Mouse (Mus musculus) CD4-positive, CD25-positive, alpha-beta regulatory T cell, adult 4 months (primary cell): ENCODE measurements around the gene Rtca. TPM values are rescaled to one million over a fixed set of nuclear protein-coding genes. Genes with fewer than 3 reads are reported as not detected.
A peak's percentile ranks its signal among the peaks of the same experiment; 100 is the strongest.

Experiments
- ATAC-seq: one replicate; pipeline ENCODE4 v1.8.0; 2017
- polyA plus RNA-seq, 2 experiments: library from polyadenylated mRNA; unstranded; fragments of 100-300 nt; shearing (Covaris generic); gene quantifications; one replicate each; pipeline ENCODE4 v1.2.1; 2017

Rtca gene
- polyA plus RNA-seq, result 10 to 100 TPM; 16.8 to 20.7 TPM

DNA sequence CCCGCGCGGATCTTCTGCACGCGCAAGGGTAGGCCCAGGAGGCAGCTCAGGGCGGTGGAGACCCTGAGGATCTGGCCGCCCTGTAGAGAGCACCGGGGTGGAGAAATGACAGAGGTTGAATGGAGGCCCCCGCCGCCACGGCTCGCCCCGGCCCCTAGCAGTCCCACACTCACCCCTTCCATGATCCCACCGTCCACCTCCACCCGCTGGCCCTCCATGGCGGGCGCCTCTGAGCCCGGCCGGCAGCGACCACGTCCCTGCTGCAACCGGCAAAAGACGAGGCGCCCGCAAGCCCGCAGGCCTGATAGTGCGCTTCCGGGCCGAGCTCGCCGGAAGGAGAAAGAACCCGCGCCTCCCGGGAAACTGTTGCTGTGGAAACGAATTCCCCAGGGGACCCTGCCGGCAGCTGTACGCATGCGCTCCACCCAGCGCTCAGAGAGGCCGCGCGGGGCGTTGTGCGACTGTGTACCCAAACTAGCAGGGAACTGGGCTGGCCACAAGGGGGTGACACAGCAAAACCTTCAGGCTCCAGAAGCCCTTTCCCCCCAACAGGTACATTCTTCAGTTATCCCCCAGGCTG lies at the start of gene Rtca:
Rtca (minus strand) TSS at position 437 of the 580 bp plus-strand sequence.
- peak; percentile 84 for ATAC-seq

DNA sequence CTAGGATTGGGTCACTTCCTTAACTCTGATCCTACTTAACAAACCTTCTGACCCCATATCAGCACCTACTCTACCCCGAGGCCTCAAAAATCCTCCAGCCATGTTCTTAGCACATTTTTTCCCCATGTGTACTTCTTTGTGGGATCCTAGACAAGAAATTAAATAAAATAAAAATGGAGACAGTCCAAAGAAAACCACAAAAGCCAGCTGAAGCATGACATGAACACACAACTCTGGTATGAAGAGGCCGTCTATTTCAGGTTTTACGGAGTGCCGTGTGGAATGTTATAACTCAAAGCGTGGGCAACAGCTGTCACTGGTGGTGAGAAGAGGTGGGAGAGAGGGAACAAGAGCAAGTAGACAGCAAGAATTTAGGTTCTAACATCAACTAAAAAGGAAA lies 43.4 kb upstream of the Rtca start:
- no peak for ATAC-seq

DNA sequence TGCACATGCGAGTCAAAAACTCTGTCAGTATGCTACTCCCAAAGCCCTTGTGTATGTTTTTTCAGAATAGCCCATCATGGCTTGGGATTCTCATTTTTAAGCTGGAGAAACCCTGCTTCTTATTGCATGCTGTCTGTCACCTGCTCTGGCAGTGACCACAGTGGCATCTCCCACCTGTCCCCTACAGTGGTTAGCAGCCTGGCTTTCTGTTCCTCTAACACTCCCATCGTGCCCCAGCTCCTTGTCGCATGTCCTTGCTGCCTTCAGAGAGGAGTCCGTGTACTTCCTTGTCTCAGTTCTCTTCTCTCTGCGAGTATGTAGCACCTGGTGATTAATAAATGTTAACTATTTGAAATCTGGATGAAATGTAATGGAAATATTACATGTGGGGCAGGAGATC lies 39.4 kb upstream of the Rtca start:
- ATAC-seq, result no peak

DNA sequence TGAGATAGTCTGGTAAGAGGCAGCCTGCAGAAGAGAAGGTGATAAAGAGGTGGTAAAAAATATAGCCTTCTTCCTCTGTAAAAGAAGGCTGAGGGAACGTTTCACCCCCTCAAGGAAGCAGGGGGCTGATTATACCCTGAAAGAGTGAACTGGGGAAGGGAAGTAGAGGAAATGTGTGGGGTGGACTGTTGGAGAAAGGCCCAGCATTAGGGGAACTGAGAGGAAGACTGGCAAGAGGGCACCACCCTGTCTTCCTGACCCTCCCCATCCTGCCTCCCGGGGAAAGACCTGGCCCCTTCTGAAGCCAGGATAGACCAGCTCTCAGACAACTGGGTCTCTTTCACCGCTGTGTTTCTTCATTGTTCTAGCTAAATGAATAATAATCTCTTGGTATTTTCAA lies 34.5 kb upstream of the Rtca start:
- no peak for ATAC-seq

DNA sequence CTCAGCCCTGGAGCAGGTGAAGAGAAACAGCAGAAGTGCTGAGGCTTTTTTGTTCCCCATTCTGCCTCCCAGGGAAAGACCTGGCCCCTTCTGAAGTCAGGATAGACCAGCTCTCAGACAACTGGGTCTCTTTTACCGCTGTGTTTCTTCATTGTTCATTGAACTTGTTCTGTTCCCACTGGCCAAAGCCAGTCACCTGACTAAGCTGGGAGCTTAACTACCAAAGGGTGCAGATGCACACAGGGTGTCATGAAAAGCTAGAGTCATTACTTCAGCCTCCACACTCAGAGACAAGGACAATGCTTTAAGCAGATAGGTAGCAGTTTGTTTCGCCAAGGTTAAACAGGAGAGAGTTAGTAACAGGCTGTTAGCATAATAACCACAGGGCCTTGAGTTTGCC lies 34.1 kb upstream of the Rtca start:
- ATAC-seq, result no peak

DNA sequence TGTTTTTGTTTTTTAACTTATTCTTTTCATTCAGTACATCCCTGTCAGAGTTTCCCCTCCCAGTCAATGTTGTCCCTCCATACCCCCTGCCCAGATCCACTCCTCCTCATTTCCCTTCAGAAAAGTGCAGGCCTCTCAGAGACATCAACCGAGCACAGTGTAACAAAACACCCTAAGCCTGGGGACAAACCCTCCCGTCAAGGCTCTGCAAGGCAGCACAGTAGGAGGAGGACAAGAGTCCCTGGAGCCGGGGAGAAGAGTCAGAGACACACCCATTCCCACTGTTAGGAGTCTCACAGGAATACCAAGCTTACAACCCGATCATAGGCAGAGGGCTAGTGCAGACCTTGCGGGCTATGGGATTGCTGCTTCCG lies 29.2 kb upstream of the Rtca start:
- no peak for ATAC-seq

DNA sequence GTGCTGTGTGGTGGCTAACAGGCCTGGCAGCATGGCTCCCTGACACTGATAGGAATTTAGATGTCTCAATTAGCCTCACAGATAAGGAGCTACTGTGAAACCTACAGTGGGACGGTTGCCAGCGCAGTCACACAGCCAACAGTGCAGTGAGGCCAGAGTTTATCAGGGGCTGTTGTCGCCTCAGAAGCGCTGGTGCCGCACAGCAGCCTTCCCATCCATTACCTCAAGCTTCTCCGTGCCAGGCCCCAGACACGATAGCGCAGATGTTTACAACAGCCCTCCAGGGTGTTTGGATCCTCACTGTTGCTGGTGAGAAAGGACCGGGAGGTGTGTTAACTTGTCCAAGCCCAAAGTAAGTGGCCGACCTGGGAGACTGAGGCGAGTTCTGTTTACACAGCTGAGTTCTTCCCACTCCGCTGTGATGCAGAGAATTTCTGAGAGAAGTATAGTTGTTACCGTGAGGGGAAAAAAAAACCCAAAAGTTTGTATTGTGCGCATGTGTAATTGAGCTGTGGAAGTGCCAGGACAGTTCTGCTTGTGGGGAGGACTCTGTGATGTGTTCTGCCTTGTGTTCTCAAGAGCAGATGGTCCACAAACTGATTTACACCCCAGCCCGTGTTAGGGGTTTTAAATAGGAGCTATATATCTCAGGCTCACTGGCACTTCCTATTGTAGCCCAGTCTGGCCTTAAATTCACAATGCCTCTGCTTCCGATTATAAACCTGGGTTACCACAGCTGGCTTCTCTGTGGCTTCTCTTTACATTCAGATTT lies 28.6 kb upstream of the Rtca start:
- no peak for ATAC-seq

DNA sequence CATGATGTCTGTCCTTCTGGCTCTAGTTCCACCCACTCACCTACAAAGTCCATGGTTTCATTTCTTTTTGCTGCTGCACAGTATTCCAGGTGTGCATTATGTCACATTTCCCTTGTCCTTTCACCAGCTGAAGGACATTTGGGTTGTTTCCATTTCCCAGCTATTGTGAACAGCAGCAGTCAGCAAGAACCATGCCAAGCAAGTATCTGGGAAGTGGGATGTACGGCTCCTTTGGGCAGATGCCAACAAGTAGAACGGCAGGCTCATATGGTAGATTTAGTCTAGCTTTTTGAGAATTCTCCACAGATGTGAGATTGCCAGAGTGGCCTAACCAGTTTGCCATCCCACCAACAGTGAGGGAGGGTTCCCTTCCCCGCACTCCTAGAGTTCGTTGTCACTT lies 22.8 kb upstream of the Rtca start:
- no peak for ATAC-seq

DNA sequence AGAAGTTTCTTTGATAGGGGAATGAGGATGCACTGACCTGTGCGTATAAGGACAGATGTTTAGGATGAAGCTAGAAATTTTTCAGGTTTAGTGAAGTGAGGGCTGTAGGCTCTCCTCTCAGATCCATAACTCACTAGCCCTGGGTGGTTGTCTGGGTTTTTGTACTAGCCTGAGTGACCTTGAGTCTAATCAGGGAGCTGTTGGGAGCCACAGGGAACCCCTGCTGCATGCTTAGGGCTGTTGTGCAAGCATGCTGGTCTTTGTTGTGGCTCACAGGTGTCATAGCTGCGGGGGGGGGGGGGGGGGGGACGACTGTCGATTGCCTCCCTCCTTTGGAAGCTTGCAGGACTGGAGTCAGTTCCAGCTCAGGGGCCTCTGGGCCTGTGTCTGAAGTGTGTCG lies 21.7 kb upstream of the Rtca start:
- no peak for ATAC-seq

DNA sequence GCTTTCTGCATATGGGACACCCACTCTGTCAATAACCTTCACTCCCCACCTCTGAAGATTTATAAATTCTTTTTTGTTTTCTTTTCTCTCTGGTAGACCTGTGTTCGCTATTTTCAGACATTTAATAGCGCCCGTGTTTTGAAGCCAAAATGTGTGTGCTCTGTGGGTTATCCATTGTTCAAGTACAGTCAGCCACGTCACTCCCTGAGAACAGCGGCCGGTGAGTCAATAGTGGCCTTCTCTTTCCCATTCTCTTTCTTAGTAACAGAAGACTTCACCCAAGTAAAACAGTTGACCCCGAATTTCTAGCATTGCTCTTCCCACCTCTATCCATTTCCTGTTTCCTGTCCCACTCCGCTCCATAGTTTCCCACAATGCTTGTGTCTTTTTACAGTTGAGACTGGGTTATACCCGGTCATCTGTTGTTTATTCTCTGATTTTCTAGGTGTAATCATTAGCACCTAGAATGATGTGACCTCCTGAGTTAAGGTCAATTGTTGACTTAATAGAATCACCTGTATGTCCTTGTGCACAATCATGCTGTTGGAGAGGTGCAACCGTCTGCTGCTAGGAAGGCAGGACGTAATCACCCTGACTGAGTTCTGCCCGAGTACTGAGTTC lies 12.2 kb upstream of the Rtca start:
- no peak for ATAC-seq

DNA sequence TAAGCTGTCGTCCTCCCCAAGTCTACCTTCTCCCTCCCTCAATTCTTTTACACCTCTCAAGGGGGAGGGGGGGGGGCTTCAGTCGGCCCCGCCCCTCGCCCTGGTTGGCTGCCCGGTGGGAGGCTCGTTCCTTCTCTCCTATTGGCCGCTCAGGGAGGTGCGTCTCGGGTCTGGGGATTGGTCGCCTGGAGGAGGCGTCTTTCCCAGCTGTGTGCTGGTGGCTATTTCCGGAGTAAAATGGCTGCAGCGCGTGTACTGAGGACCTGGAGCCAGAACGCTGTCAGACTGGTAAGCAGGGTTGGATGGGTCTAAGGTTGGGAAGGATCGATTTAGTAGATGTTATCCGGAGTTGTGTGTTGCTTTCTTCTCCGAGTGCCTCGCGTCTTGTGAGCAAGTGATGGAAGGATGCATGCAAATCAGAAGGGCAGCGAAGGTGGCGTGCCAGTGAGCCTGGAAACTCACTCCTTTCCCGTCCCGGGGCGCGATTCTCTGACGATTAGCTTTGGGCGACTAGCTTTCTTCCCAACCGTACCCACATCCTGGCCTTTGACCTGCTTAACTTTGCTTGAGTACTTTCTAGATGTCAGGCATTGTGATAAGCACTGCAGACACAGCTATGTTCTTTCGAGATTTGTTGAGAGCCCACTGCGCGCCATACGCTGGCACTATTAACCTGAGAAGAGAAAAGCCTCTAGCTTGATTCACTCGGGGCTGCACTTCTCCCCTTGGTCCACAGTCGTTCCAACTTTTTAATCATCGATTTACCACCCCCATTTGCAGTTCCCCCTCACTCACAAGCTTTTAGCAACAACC lies 5.1 kb upstream of the Rtca start, which contains the start of gene Dbt:
Dbt (plus strand) TSS at position 167 of the 813 bp plus-strand sequence.
- peak; percentile 90 for ATAC-seq

DNA sequence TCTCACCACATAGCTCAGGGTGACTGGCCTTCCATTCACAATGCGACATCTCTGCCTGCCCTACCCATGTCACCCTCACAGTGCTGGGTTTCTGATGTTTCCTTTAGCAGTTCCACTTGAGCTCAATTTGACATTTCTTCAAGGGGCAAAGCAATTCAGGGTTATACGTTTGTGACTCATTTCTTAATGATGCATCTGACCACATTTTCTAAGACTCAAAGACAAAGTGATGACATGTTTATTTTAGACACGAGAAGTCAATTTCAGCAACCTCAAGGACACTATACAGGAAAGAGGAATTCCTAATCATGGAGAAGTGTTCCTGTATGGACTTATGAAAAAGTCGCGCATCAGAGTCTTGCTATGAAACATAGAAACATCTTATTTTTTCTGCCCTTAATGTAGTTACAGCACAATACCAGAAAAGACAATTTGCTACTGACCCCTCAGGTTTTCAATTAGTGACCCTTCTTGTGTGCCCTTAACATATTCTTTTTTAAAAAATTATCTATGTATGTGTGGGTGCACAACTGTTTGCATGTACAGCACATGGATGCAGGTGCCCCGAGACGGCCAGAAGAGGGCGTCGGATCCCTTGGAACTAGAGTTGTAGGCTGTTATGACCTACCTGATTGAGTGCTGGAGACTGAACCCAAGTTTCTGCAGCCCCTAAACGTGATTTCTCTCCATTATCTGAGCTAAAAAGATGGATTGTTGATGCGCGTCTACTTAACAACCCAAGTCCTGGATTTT lies 4.3 kb upstream of the Rtca start:
- ATAC-seq, result peak; percentile 16

DNA sequence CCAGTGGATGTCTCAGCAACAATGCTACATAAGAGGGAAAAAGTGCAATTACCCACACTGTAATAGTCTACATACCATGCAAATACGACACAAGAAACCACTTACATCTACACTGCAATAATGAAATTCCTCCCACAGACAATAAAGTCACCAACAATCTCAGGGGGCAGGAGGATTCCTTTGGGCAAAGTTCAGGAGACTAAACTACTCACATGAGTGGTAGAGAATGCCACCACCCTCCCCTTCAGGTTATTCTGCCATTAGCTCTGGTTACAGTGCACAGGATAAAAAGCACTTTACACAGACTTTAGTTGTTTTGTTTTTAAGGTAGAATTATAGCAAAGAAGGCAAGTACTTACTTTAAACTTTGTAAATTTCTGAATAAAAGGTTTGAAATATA lies 12.3 kb downstream of the Rtca start:
- no peak for ATAC-seq

DNA sequence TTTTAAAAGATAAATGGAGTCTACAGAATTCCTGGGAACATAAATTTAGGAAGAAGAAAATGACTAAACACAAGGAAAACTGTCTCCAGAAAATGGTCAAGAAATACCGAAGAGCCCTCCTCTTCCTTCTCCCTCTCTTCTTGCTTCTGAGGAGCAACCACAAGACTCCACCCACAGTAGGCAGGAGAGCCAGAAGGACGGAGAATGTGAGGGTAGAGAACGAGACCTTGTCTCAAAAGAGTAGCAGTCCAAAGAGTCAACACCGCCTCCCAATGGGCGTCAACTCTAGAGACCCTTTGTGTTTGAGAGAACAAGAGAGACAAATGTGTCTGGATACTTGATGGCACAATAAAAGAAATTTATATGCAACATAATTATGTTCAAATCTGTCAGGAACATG lies 14.3 kb downstream of the Rtca start:
- no peak for ATAC-seq

DNA sequence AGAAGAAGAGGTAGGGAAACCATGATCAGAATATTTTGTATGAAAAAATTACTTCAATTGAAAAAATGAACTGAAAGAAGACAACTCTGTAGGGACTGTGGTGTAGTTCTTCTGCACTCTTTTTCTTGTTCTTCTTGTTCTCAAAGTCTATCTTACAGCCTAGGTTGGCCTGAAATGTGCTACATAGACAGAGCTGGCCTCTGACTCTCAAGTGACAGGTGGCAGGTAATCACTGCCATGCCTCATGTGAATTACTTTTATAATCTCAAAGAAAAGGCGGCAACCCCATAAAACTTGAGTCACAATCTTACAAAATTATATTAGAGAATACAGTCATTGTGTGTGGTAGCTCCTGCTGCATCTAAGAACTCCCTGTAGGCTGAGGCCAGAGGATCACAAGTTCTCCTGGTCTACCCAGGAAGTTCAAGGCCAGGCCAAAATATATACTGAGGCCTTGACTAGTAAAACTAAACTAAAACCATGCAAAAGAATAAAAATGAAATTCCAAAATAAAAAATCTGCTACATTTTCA lies 16.0 kb downstream of the Rtca start:
- ATAC-seq, result no peak

DNA sequence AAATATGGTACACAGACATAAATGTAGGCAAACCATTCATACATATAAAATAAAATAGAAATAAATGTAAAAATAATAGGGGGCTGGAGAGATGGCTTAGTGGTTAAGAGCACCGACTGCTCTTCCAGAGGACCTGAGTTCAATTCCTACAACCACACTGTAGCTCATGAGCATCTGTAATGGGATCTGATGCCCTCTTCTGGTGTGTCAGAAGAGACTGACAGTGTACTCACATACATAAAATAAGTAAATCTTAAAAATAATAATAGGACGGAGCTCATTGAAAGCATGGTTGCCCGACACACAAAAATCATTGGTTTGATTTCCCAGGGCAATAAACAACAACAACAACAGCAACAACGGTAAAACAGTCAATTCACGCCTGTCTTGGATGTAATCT lies 17.1 kb downstream of the Rtca start:
- no peak for ATAC-seq

DNA sequence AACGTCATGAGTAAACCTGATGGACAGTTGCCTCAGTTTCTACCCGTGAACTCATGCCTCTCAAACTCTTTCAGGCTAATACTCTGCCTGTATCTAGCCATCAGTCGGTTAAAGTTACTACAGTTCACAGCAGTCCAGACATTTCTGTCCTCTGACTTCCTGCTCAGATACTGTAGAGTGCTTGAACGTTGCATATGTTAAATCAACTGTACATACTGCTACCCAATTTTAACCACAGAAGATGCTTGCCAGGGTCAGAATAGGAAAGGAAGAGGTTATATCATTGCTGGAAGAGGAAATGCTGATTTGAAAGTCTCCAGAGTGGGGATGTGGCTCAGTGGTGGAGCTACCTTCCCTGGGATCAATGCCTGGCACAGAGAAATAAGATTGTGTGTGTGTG lies 24.7 kb downstream of the Rtca start:
- ATAC-seq, result no peak

DNA sequence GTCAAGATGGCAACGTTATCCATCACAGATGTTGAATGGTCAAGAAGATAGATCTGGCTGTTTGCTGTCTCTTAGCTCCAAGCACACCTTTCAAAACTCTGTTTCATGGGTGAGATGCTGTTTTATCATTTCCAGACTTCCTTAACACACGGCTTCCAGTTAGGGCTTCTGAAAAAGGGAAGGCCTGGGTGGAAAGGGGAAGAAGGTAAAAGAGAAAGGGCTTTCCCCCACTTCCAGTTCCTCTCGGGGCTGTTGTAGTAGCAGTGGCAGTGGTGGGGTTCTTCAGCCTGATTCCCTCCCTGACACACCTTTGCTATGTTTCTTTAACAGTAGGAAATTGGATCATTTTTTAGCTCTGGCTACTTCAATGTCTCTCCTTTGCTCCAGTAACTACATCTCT lies 25.3 kb downstream of the Rtca start:
- no peak for ATAC-seq

DNA sequence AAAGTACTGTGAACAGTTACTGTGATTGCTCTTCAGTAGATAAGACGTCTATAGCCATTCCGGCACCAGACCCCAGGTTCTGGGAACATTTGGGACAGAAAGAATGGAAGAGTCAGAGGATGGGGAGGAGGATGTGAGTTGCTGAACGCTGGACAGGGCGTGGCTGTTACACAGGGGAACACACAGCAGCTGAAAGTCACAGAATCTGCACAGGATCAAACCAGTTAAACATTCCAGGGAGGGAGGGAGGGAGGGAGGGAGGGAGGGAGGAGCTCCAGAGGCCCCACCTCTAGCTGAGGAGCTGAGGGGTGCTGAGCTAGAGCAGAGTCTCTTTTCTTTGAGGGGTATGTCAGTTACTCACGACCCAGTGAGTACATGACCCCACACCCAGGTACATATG lies 27.1 kb downstream of the Rtca start:
- no peak for ATAC-seq

DNA sequence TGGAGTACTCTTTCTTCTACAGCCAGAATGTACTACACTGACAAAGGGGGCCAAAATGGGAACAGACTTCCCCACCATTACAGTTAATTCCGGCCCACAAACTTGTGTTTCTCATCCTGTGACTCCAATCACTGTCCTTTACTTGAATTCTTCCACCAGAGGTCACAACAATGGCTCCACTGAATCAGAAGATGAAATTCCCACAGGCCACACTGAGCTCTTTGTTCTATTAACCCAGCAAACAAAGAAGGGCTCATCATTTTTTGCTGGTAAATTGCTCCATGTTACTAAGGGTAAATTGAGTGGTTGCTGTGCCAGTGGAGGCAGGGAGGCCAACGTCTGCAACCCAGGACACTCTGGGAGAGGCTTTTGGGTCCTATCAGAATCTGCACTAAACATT lies 27.9 kb downstream of the Rtca start:
- no peak for ATAC-seq

DNA sequence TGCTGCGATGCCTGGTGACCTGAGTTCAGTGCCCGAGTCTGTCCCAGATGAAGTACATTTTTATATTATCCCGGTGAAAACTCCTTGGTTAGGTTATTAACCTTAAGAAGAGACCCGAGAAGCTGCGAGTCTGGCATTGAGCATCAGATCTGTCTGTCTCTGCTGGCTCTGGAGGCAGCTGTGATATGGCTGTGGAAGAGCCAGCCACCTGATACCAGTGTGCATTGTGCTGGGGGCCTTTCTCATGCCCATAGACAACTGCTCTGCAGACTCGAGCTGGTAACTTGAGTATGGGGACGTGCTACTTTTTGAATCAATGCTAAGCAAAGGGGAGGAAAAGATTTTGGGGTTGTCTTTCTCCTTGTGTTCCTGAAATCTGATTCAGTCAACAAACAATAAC lies 30.7 kb downstream of the Rtca start:
- ATAC-seq, result no peak

DNA sequence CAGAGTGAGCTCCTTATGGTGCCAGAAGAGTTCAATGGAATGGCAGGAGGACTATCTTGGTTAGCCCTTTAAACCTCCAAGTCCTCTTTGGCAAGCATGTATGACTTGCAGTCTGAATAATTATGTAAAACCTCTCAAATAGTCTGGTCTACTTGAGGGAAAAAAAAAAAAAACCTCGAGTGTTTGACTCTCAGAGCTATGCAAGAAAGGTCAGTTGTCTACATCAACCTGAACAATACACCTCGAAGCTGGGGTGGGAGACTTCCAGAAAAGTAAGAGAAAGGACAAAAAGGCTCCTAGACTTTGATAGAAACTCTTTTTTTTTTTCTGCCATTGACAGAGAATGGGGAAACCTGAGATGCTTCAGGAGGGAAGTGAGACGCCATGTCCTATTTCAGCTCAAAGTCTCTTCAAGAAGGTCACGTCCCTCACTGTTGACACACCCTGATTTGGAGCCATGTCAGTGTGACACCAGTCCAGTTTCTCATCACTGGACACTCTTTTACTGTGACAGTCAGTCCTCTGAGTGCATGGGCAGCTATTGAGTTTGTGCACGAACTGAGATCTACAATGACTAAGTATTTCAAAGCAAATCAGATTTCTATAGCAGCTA lies 31.2 kb downstream of the Rtca start:
- ATAC-seq, result no peak
